ENCODE assay signal across 9 mouse cellular contexts in genomic region chr1:130575962-130576361, GRCm38 (mm10). TPM values are rescaled to one million over a fixed set of nuclear protein-coding genes. Genes with fewer than 3 reads are reported as not detected.
DNase-seq lines count a peak whose midpoint lies in the region; ATAC-seq lines count a peak whose summit lies in the region.
"Had no signal": no experiment of that assay in that cellular context is flagged by ENCODE, and none has a peak within 500 bp of the region (broad histone marks: within the 10 kb centered on the region; RNA-seq: fewer than 3 reads in every experiment).

No protein-coding gene starts in this region.

- peak; percentile 21 to 69 for DNase-seq in heart, adult 18-20 months
- no peak for DNase-seq in heart, adult 11 months
- peak; percentile 26 for DNase-seq in right cerebral cortex, adult 18-20 months
- no peak for DNase-seq in right cerebral cortex, postnatal 25 days
- DNase-seq in layer of hippocampus, postnatal 14 days (ENCODE audit: low spot score in 2 of 2), result peak; percentile 22 to 46
- DNase-seq in right cerebral cortex, postnatal 10 days (ENCODE audit: low spot score in 2 of 2), result peak; percentile 40 to 65
- DNase-seq in ovary, postnatal 10 days (ENCODE audit: low spot score), result no peak

- ATAC-seq in common myeloid progenitor, adult 5-6 weeks (replicated peaks; ENCODE audit: low read depth, poor library complexity, severe bottlenecking), result 0 out of 2 replicates have a peak, but pooled peaks have one; percentile 36

RNA-seq across cellular contexts. Expression of gene Zp3r, which starts 53.5 kb away (rescaled TPM):
- total RNA-seq in heart, adult 18-20 months (2021), result not detected
- not detected in 2 replicates for total RNA-seq in common myeloid progenitor, adult 5-6 weeks (2017)
- under 1 TPM in 1 of 2 experiments, not detected in 1; 0.26 TPM for total RNA-seq in layer of hippocampus, postnatal 14 days (2021)
- total RNA-seq: hematopoietic stem cell, adult 5-6 weeks had no signal

Comparison
In these comparisons a context has a peak if more than half of its experiments do, and no peak if none do; other contexts are left out.
1. DNase-seq: peak in heart, adult 18-20 months (2 of 2), right cerebral cortex, adult 18-20 months (single experiment), layer of hippocampus, postnatal 14 days (2 of 2) and right cerebral cortex, postnatal 10 days (2 of 2); none in heart, adult 11 months (single experiment), right cerebral cortex, postnatal 25 days (single experiment) and ovary, postnatal 10 days (single experiment).